Mouse (Mus musculus) cortical plate, adult 2 months (tissue): ENCODE results near the gene Itga8.

Experiments
- CTCF ChIP-seq: fragments of 200-500 bp; IDR thresholded peaks from 2 replicates; pipeline ENCODE4 v1.5.1; 2011; ENCODE audit warnings: mild to moderate bottlenecking, control low read depth, low read length; ENCODE audit not compliant: insufficient read depth; ENCODE audit errors: extremely low read depth
- POLR2A ChIP-seq: fragments of 200-500 bp; IDR thresholded peaks from 2 replicates; pipeline ENCODE4 v1.6.1; 2011; ENCODE audit warnings: mild to moderate bottlenecking, low read length, control low read depth; ENCODE audit not compliant: insufficient read depth; ENCODE audit errors: extremely low read depth

GRCm38 (mm10) chr2:12327691-12328354, 26.1 kb upstream of the Itga8 start:
- TF ChIP-seq POLR2A (no peak), CTCF (no peak)
